Mouse (Mus musculus) MEL (cell line): ENCODE measurements around the gene Mier2. TPM values are rescaled to one million over a fixed set of nuclear protein-coding genes. Genes with fewer than 3 reads are reported as not detected.

Experiments used
- DNase-seq: peaks from one replicate; pipeline ENCODE4 v3.0.0; 2011; ENCODE audit warnings: low read depth, low spot score
- H3K27ac ChIP-seq: 2 replicates; pipeline ENCODE4 v1.5.1; 2012; ENCODE audit warnings: low read depth, mild to moderate bottlenecking, control low read depth, low read length, moderate library complexity; ENCODE audit not compliant: control insufficient read depth
- H3K27me3 ChIP-seq, 2 experiments: fragments of 150-350 bp in 1 of 2; sonication (generic) in 1 of 2; 2 replicates each; pipeline ENCODE4 v1.6.1; 2012; ENCODE audit warnings: low read length in 2 of 2, mild to moderate bottlenecking in 2 of 2, improper control_type of control experiment in 1 of 2, moderate library complexity in 1 of 2; ENCODE audit not compliant: insufficient read depth in 2 of 2, control insufficient read depth in 1 of 2
- H3K36me3 ChIP-seq, 2 experiments: 2 replicates each; pipeline ENCODE4 v1.6.1; 2012 to 2014; ENCODE audit warnings: low read length in 2 of 2, improper control_type of control experiment in 1 of 2, inconsistent platforms in 1 of 2, mild to moderate bottlenecking in 1 of 2; ENCODE audit not compliant: insufficient read depth in 2 of 2, control insufficient read depth in 1 of 2
- H3K4me1 ChIP-seq, 2 experiments: fragments of 150-350 bp in 1 of 2; sonication (generic) in 1 of 2; 2 replicates each; pipeline ENCODE4 v1.6.1; 2012; ENCODE audit warnings: low read length in 2 of 2, improper control_type of control experiment in 1 of 2, mild to moderate bottlenecking in 1 of 2; ENCODE audit not compliant: insufficient read depth in 2 of 2, control insufficient read depth in 1 of 2
- H3K4me3 ChIP-seq, 2 experiments: fragments of 150-350 bp in 1 of 2; sonication (generic) in 1 of 2; 2 replicates each; pipeline ENCODE4 v1.5.1; 2012; ENCODE audit warnings: low read depth in 2 of 2, low read length in 2 of 2, mild to moderate bottlenecking in 2 of 2, moderate library complexity in 2 of 2, control low read depth in 1 of 2, improper control_type of control experiment in 1 of 2; ENCODE audit not compliant: control insufficient read depth in 1 of 2, insufficient read depth in 1 of 2
- H3K79me2 ChIP-seq: 2 replicates; pipeline ENCODE4 v1.6.1; 2012; ENCODE audit warnings: mild to moderate bottlenecking, low read length, moderate library complexity; ENCODE audit not compliant: control insufficient read depth, poor library complexity, insufficient read depth
- H3K9ac ChIP-seq: 2 replicates; pipeline ENCODE4 v1.6.1; 2012; ENCODE audit warnings: low read depth, mild to moderate bottlenecking, control low read depth, low read length, moderate library complexity; ENCODE audit not compliant: control insufficient read depth, poor library complexity, severe bottlenecking
- H3K9me3 ChIP-seq: fragments of 150-350 bp; sonication (generic); replicated peaks from 2 replicates; pipeline ENCODE4 v1.6.1; 2012; ENCODE audit warnings: mild to moderate bottlenecking, low read length, improper control_type of control experiment, moderate library complexity; ENCODE audit not compliant: insufficient read depth
- E2F4 ChIP-seq: IDR thresholded peaks from 2 replicates; pipeline ENCODE4 v1.6.1; 2011; ENCODE audit warnings: low read depth, low read length, improper control_type of control experiment, borderline replicate concordance
- EP300 ChIP-seq, 2 experiments: IDR thresholded peaks; 2 replicates each; pipeline ENCODE4 v1.6.1; 2011; ENCODE audit warnings: improper control_type of control experiment in 2 of 2, low read length in 2 of 2, low read depth in 1 of 2, mild to moderate bottlenecking in 1 of 2
- GABPA ChIP-seq: IDR thresholded peaks from 2 replicates; pipeline ENCODE4 v1.6.1; 2012; ENCODE audit warnings: low read depth, mild to moderate bottlenecking, inconsistent platforms, low read length, improper control_type of control experiment, moderate library complexity
- MAFK ChIP-seq: IDR thresholded peaks from 2 replicates; pipeline ENCODE4 v1.6.1; 2011; ENCODE audit warnings: low read depth, mild to moderate bottlenecking, low read length, improper control_type of control experiment, borderline replicate concordance
- MAX ChIP-seq: IDR thresholded peaks from 2 replicates; pipeline ENCODE4 v1.6.1; 2011; ENCODE audit warnings: low read length, improper control_type of control experiment
- MEF2A ChIP-seq: IDR thresholded peaks from 2 replicates; pipeline ENCODE4 v1.6.1; 2014; ENCODE audit warnings: low read depth, mild to moderate bottlenecking, inconsistent platforms, low read length, improper control_type of control experiment; ENCODE audit not compliant: poor library complexity, insufficient replicate concordance, severe bottlenecking; ENCODE audit errors: extremely low read depth
- MXI1 ChIP-seq: IDR thresholded peaks from 2 replicates; pipeline ENCODE4 v1.6.1; 2011; ENCODE audit warnings: mild to moderate bottlenecking, low read depth, low read length, improper control_type of control experiment
- MYC ChIP-seq: IDR thresholded peaks from 2 replicates; pipeline ENCODE4 v1.6.1; 2011; ENCODE audit warnings: low read depth, mild to moderate bottlenecking, low read length, improper control_type of control experiment, moderate library complexity
- NRF1 ChIP-seq: IDR thresholded peaks from 2 replicates; pipeline ENCODE4 v1.6.1; 2014; ENCODE audit warnings: low read depth, mild to moderate bottlenecking, inconsistent platforms, low read length, improper control_type of control experiment, moderate library complexity; ENCODE audit not compliant: poor library complexity, insufficient read depth, severe bottlenecking
- POLR2AphosphoS5 ChIP-seq: IDR thresholded peaks from 2 replicates; pipeline ENCODE4 v1.6.1; 2012; ENCODE audit warnings: low read depth, borderline replicate concordance, mild to moderate bottlenecking, inconsistent platforms, low read length, moderate library complexity, mixed read lengths
- RAD21 ChIP-seq: IDR thresholded peaks from 2 replicates; pipeline ENCODE4 v1.6.1; 2011; ENCODE audit warnings: mild to moderate bottlenecking, low read depth, low read length, improper control_type of control experiment
- RCOR1 ChIP-seq: IDR thresholded peaks from 2 replicates; pipeline ENCODE4 v1.6.1; 2012; ENCODE audit warnings: low read depth, mild to moderate bottlenecking, inconsistent platforms, low read length, improper control_type of control experiment
- SIN3A ChIP-seq: IDR thresholded peaks from 2 replicates; pipeline ENCODE4 v1.6.1; 2012; ENCODE audit warnings: low read length, improper control_type of control experiment, inconsistent platforms
- TCF12 ChIP-seq: IDR thresholded peaks from 2 replicates; pipeline ENCODE4 v1.6.1; 2014; ENCODE audit warnings: low read depth, mild to moderate bottlenecking, inconsistent platforms, low read length, improper control_type of control experiment, moderate library complexity
- ZKSCAN1 ChIP-seq: IDR thresholded peaks from 2 replicates; pipeline ENCODE4 v1.6.1; 2012; ENCODE audit warnings: low read depth, mild to moderate bottlenecking, inconsistent platforms, low read length, improper control_type of control experiment, moderate library complexity
- polyA plus RNA-seq, 2 experiments: library from polyadenylated mRNA; stranded (reverse) in 1 of 2; unstranded in 1 of 2; fragments of >175 nt in 1 of 2; fragments of >200 nt in 1 of 2; gene quantifications; 2 replicates each; pipeline versions ENCODE4 v1.2.1 to v1.2.4; 2012; ENCODE audit warnings: low replicate concordance in 2 of 2, low read depth in 1 of 2; ENCODE audit not compliant: insufficient read length in 2 of 2, insufficient read depth in 1 of 2, missing spikeins in 1 of 2
- total RNA-seq: library from RNA; depleted of rRNA; stranded (reverse); fragments of 300-350 nt; gene quantifications from 2 replicates; pipeline ENCODE4 v1.2.3, GENCODE M21; 2012

Gene Mier2
- total and polyA plus RNA-seq, 3 experiments = 24.8 to 36.2 TPM; not detected in 1

GRCm38 (mm10) chr10:79531593-79531992 is 23.4 kb downstream of the Mier2 start:
- TF ChIP-seq EP300 (IDR thresholded peaks at IDR 0.05; ENCODE audit: low read depth in 1 of 2, low read length in 2 of 2) = no peak
- TF ChIP-seq GABPA = no peak
- TF ChIP-seq ZKSCAN1 = no peak
- TF ChIP-seq MEF2A = no peak
- TF ChIP-seq TCF12 = no peak
- no peak for TF ChIP-seq MYC
- no peak for TF ChIP-seq NRF1
- no peak for TF ChIP-seq RCOR1
- no peak for TF ChIP-seq MAFK
- TF ChIP-seq POLR2AphosphoS5 = no peak
- TF ChIP-seq E2F4 = no peak
- H3K4me1 ChIP-seq = no peaks in the 10 kb centered on the region; a peak in 1 of 4 replicates
- H3K79me2 ChIP-seq = no peaks in the 10 kb centered on the region; the same call in 1 of the 2 replicates
- H3K36me3 ChIP-seq = 0 out of 4 replicates have a peak, but pooled peaks cover 0 to 3% of the 10 kb centered on the region in 2 experiments
- H3K4me3 ChIP-seq = no peak overlapping the region
- no peak for DNase-seq
- H3K27me3 ChIP-seq = no peaks in the 10 kb centered on the region
- no peak overlapping the region for H3K9ac ChIP-seq
- H3K9me3 ChIP-seq = no peaks in the 10 kb centered on the region
- no peak overlapping the region for H3K27ac ChIP-seq

DNA sequence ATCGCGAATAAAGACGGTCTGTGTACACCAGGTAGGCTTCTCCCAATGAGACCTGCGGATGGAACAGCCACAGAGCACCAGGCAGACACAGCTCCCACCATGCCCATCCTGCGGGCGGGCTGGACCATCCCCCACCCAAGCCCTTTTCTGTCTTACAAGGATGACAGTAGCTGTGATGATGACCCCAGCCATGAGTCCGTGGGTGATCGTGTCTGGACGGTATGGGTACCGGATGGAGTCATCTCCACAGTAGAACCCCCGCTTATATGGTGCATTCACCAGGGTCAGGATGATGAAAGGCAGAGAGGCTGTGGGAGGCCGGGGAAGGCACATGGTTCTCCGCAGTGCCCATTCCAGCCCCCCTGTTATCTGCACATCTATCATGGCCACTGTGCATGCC is 24.3 kb downstream of the Mier2 start:
- Histone ChIP-seq H3K9me3 (no peaks in the 10 kb centered on the region), H3K4me1 (no peaks in the 10 kb centered on the region; a peak in 1 of 4 replicates), H3K4me3 (no peak overlapping the region), H3K27me3 (no peaks in the 10 kb centered on the region), H3K27ac (no peak overlapping the region), H3K9ac (no peak overlapping the region), H3K36me3 (0 out of 4 replicates have a peak, but pooled peaks cover 0 to 3% of the 10 kb centered on the region in 2 experiments), H3K79me2 (no peaks in the 10 kb centered on the region; the same call in 1 of the 2 replicates)
- no peak for DNase-seq
- TF ChIP-seq MAX (no peak), RAD21 (no peak), MXI1 (no peak), SIN3A (no peak), MAFK (no peak)
